Mouse (Mus musculus) common myeloid progenitor, adult 5-6 weeks (primary cell): ENCODE measurements at regions not wholly inside any gene's neighbourhood (a gene's known extent, or its start where the extent isn't known, plus 50 kb on each side); places are given as distances from the start of the nearest gene placed in this dataset.

Experiments used
- ATAC-seq: replicated peaks from 2 replicates; pipeline ENCODE4 v1.8.0; 2016; ENCODE audit warnings: low read depth, mild to moderate bottlenecking, moderate TSS enrichment, inconsistent platforms; ENCODE audit not compliant: poor library complexity, severe bottlenecking

DNA sequence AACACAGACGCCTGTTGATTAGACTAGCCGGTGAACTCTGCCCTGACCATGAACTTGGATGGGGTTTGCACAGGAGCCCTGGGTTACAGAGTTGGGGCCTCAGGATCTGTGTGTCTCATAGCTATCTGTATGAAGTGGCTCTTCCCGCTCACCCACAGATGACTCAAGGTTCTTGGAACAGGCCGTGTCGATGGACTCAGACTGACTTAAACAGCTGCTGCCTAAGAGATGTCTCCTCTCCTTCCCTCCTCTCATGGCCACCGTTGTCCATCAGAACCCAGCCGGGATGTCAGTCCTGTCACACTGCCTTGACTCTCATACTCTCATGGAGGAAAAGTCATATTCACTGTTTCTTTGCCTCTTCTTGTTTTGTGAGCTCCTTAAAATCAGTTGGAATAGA lies 121.2 kb upstream of the Tgfbr2 start:
- no peak for ATAC-seq

DNA sequence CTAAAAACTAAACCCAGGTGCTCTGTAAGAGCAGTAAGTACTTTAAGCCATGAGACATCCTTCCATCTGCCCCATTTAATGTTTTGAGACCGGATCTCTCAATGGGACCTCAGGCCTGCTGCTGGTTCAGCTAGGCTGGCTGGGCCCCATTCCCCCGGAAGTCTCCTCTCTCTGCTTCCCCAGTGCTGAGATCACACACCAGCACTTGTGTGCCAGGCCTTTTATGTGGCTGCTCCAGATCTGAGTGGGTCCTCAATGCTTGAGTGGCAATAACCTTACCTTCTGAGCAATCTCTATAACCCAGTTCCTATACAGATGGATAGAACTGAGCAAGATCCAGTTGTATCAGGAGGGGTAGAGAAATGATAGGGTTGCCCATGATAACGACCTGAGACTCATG lies 118.9 kb upstream of the Tgfbr2 start:
- 0 out of 2 replicates have a peak, but pooled peaks have one; percentile 21 for ATAC-seq

DNA sequence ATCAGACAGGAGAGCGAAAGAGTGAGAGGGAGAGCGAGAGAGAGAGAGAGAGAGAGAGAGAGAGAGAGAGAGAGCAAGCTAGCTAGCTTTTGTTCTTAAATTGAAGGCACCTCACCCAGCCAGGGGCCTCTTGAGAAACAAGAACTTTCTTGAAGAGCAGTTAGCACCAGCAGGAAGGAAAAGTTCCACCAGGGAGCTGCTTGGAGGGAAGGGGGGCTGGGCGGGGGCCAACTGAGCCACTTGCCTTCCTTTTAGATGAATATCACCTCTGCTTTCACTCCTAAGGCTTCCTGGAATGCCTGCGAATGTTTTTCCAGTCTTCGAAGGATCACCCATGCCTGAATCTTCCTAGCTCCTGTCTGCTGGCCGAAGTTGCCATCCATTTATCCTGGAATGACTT lies 118.0 kb upstream of the Tgfbr2 start:
- no peak for ATAC-seq

DNA sequence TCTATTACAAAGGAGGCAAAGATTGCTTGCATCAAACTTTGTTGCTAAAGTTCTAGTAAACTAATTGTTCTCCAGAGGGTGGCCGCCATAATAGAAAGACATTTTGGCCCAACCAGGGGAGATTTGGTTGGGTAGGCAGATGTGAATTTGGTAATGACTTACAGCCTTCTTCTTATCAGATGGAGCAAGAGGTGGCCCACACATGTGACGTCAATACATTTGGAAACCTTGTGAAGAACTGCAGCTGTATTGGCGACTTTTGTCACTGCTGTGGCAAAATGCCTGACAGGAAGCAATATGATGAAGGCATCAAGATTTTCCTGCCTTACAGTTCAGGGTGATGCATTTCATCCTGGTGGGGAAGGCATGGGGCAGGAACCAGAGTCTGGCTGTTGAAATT lies 116.5 kb upstream of the Tgfbr2 start:
- ATAC-seq = peak; percentile 26; the same call in 1 of the 2 replicates

DNA sequence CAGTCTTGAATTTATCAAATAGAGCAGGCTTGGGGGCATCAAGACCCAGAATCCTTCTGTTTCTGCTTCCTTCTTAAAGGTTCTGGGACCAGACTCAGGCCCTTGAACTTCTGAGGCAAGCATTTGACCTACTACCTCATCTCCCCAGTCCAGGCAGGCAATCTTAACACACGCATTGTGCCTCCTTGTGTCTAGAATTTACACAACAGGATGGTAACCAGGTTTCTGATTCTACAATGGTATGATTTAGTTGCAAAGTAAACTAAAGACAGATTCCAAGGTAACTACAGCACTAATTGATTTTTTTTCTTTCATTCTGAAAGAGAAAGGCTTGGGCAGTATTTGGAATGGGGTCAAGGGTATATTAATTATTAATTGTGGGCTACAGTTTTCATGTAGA lies 115.7 kb upstream of the Tgfbr2 start:
- ATAC-seq = no peak

DNA sequence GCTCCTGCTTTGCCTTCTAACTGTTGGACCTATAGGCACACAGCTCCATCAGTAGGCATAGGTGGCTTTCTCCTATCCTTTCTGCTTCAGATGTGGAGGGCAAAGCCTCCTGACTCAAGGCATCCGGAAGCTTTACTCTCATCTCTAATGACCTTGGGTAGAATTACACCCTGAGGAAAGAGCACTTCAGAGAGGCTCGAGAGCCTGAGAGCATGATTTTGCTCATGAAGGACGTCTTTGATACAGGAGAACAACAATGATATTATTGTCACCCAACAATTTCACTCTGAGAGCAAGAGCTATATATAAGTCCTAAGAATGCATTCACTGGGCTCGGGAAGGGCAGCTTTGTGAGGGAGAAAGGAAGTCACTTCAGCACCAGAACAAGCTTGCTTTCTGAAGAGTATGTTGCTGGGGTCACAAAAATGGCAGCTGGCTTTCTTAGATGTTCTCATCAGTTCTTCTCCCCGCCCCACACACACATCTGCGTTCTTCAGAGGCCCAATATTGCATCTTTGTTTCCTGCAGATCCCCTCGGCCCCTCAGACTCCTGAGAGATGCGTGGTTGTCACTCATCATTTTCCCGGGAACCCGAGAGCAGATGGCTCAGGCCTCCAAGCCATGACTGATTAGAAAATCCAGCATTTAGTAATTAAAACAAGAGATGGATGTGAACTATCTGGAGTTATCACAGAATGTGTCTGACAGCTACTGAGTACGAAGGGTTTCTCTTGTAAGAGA lies 110.7 kb upstream of the Tgfbr2 start:
- ATAC-seq = no peak

DNA sequence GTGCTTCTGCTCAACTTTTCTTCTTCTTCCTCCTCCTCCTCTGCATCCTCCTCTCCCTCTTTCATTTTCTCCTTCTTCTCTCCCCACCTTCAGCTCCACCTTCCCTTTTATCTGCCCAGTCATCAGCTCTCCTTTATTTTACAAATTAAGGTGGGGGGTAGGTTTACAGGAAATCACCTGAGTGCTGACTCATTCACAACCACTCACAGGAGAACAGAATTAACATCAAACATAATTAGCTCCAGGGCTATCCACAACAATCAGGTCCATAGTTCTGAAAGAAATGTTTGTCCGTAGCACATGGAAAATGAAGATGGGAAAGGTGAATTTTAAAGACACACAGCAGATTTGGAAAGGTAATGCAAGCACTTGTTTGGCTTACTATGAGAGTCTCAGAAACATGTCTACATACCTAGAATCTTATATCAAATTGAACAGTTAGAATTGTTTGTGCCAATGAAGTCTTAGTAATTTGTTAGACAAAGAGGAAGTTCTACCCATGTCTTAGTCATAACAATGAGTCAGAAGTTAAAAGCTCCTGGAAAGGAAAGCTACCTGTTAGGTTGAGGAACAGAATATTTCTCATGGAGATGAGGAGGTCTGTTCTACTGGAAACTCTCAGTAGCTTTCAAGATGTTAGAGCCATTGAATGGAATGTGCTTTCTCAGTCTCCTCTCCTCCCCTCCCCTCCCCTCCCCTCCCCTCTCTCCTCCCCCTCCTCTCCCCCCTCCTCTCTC lies 108.8 kb upstream of the Tgfbr2 start:
- no peak for ATAC-seq

DNA sequence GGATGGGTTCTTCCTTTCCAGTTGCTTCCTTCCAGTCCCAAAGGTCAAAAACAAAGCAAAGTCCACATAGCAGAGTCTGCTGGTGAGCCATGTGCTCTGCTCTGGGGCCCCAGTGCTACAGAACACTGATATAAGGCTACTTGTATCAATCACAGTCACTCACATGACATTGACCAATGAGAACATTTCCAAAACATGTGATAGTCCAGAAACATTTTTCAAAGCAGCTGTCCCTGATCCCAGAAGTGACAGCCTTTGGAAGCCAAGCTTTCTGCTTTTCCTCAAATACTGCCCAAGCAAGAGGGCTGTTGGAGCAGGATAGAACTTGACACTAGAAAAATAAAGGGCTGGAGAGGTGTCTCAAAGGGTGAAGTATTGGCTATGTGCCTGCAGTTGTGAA lies 106.5 kb upstream of the Tgfbr2 start:
- no peak for ATAC-seq

DNA sequence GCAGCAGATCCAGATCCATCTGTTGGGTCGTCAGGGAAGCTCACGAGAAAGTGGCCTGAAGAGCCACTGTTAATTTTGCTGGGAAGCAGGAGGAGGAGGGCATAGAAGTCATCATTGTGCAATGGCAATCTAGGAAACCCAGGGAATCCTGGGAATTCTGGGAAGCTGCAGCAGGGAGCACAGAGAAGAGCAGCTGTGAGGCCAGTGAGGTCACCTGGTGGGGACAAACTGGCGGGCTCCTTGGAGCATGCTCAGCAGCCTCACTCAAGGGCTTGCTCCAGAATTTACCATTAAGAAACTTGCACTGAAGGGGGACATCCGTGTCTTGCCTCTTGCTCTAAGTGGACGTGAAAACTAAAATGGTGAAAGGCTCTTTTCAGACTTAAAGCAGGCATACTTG lies 105.0 kb upstream of the Tgfbr2 start:
- ATAC-seq = no peak

DNA sequence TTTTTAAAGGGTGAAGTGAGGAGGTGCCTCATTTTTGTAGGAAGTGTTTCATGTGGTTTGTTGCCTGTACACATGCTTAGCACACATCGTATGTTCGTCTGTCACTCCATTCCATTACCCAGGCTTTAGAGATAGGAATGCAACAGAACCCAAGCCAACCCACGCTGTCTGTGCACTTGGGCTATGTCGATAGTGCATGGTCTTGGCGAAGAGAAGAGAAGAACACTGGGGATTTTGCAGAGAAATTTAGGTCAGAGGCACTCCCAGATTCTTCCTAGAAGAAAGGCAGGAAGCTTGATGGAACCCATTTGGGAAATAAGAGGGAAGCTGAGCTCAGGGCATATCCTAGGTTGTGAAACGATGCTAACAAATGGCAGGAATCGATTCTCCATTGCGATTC lies 103.7 kb upstream of the Tgfbr2 start:
- ATAC-seq = no peak

DNA sequence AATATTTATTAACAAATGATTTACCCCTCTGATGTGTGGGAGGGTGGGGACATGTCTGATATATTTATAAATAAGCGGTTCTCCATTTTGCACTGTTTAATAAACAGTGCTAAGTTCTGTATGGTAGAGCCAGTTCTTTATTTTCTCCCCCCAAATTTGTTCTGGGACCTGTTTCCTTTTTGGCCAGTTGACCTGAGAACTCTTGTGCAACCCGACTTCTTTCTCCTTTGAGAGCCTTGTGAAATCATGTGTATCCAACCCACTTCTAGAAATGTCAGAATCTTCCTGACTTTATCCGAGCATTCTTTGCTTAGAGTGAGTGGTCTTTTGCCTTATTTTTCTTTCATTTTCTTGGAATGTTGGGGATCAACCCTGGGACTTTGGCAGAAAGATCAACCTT lies 102.6 kb upstream of the Tgfbr2 start:
- ATAC-seq = no peak

DNA sequence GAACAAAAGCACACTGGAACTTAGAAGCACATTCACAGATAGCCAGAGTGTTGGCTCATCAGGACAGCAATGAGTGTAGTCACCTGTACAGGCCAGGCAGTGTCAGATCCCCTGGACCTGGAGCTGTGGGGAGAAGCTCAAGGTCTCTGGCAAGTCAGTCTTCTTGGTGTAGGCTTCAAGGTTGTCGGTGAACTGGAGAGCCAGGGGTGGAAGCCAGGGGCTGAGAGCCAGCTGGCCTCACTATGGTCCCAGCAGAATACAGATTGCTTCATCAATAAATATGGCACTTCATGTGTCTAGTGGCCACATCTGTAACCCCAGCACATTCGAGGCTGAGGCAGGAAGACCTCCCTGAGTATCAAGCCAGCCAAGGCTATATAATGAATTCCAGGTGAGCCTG lies 101.0 kb upstream of the Tgfbr2 start:
- ATAC-seq = no peak

DNA sequence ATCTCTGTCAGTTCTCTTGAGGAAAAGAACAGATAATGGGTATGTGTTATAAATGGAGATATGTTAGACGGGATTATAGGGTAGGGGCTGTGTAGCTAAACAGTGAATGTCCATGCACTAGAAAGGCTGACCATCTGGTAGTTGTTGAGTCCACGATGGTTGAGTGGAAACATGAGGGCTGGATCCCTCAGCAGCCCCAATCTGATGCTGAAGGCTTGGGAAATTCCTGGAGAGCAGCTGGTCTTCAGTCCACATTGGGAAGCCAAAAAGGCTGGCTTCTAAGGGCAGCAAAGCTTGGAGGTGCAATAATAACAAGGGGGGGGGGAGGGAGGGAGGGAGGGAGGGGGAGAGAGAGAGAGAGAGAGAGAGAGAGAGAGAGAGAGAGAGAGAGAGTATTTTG lies 97.3 kb upstream of the Tgfbr2 start:
- ATAC-seq = no peak

DNA sequence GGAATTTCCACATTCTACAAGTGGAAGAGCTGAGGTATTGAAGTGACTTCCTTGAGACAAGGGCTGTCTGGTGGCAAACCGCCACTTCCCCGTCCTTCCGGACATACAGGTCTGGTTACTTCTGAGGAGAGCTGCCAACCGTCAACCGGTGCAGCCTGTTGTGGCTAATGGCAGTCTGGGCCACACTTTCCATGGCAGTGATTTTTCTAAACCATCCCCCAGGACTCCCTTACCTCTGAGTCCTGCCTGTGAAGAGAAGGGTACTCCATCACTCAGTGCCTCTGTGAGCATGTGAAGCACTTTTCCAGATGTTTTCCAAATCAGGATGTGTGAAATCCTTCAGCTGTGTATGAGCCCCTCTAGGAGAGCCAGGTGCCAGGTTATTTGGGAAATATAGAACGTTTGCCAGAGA lies 95.3 kb upstream of the Tgfbr2 start:
- peak; percentile 85 for ATAC-seq

DNA sequence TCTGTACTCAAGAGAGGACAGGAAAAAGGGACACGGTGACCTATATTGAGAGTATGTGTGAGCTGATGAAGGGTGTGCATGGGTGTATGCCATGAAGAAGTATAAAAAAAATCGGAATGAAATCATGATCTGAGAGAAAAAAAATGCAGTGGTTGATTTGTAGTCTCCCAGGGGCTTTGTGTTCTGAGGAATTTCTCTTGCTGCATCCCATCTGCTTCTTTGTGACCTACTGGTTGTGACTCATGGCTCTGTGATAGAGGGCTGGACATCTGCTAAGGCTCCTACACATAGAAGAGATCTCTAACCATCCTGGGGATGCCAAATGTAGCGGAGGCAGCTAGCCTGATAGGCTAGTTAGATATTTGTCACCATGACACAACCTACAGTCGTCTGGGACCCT lies 92.3 kb upstream of the Tgfbr2 start:
- no peak for ATAC-seq

DNA sequence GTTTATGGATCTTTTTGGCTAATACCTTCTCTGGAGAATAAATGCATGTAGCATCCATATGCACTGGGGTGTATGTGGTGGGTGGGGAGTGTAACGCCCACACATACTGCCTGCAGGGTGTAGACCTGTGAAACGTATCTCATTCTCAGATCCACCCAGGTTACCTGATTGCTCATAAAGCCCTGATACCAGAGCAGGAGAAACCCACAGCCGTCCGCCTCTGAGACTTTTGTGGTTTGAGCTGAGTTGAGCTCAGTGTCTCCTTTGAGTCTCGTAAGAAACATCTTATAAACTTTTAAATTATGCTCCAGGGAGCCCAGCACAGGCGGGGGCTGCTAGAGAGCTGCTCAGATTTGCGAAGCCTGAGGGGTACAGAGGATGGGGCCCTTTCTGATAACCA lies 88.7 kb upstream of the Tgfbr2 start:
- ATAC-seq = no peak

DNA sequence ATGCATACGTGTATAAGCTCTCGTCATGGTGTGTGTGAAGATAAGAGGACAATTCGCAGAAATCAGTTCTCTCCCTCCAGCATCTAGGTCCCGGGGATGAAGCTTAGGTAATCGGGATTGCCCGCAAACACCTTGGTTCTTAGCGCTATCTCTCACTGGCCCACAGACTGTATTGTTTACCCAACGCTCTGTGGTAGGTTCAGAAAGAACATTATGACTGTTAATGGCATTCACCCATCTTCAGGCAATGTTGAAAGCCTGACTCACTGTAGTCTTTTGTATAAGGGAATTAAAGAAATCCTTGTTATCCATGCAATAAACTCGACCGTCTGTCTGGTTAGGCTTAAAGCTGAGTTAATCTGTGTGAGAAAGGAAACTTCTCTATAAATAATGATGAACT lies 84.4 kb upstream of the Tgfbr2 start:
- no peak for ATAC-seq

DNA sequence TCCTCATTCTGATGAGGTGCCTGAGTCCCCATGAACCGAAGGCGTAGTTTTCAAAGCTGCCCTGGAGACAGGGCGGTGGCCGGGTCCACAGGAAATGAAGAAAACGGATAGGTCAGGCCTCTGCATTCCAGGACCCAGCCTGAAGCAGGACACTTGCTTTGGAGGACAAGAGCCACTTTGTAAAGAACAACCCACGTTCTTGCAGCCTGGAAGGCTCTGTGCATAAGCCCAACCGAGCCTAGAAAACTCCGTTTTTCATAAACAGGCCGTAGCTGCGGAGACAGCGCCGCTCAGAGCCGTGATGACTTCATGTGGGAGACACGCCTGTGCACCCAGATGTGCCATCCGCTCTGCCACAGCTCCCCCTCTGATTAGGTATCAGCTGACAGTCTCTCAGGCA lies 78.4 kb upstream of the Tgfbr2 start:
- no peak for ATAC-seq

DNA sequence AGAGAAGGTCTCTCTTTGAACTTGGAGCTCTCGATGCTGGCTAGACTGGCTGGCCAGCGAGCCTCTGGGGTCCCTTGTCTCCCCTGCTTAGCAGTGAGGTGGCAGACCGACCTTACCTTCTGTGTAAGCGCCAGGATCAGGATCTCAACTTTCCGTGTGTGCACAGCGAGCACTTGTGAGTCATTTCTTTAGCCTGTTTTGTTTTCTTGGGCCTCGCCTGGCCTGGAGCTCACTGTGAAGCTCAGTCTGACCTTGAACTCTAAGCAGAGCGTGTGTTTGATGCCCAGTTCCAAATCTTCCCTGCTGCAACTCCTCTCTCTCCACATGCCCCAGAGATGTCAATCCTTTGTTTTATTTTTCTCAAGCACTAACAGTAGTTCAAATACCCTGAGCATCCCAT lies 77.6 kb upstream of the Tgfbr2 start:
- ATAC-seq = no peak

DNA sequence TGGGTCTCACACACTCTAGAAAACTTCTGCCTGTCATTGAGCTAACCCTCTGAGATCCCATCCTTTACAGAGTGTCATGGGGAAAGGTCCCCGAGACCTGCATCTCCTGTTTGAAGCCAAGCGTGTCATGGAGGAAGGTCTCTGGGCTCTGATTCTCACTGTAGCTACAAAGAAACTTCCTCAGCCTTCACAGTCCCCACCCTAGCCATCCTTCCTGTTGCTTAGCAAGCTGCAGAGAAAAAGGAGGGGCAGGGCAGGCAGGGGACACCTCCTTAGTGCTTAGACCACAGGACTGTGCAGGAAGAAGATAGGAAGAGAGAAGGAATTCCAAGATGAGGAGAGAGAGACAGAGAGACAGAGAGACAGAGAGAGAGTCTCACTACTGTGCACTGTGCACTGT lies 74.6 kb upstream of the Tgfbr2 start:
- ATAC-seq = peak; percentile 39; the same call in 1 of the 2 replicates

DNA sequence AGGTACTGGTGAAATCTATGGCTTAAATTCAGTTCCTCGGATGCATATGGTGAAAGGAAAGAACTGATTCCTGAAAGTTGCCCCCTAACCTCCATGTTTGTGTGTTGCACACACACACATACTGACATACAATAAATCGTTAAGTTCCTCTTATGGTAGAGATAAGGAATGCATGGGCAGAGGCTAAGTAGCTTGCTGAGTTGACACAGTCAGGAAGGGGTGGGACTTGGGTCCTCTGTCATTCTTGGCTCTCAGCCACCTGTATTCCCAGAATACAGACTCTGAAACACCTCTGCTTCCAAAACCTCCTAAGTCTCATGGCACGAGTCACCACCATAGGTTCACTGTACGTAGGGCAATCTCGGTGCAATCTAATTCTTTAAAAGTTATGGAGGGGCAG lies 70.0 kb upstream of the Tgfbr2 start:
- ATAC-seq = peak; percentile 73

DNA sequence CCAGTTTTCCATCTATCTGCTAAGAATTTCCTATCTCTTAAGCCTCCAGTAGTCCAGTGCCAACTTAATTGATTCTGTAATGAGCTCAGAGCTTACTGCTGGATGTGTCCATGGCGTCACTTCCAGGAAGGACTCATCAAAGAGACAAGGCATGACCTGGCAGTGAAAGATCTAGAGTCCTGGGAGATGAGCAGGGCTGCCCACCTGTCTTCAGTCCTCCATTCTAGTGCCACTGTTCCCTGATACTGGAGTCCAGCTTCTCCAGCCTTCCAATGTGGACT lies 69.4 kb upstream of the Tgfbr2 start:
- ATAC-seq = no peak
